Mouse (Mus musculus): Measurements from ENCODE around the gene Slc26a1. TPM values are rescaled to one million over a fixed set of nuclear protein-coding genes. Genes with fewer than 3 reads are reported as not detected.

Slc26a1 gene
- total and polyA plus RNA-seq, 3 experiments = 29.6 to 31.2 TPM; not detected in 1

DNA sequence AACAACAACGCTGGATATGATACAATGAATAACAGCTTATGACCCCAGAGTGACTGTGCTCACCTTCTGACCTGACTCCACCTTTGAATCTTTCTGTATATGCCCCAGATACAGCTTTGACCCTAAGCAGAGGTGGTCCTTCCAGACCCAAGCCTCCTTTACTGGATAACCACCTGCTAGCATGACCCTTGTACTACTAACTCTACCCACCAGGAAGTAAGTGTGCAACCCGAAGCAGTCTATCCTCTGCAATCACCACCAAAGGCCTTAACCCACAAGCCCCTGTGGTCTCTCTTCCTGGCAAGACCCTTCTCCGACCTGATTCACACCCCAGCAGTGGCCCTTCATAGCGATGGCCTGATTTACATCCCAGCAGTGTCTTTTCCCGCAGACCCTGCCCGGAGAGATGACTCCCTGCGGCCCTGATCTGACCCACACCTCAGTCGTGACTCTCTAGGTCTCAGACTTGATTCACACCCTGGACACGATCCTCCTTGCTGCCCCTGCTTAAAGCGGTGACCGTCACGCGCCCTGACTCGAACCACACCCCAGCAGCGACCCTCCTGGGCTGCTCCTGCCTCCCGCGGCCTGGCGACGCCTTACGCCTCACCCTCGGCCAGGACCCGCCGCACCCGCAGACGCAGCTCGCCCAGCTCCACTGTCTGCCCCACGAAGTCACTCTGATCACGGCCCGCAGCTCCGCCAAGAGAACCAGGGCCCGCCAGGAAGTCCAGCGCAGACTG is 46.3 kb downstream of the Slc26a1 start:
- no peaks in the 10 kb centered on the region for H3K9me3 ChIP-seq (replicated peaks; ENCODE audit: insufficient read depth, low read length)
- peaks cover 42% of the 10 kb centered on the region for H3K79me2 ChIP-seq (ENCODE audit: control insufficient read depth, insufficient read depth, low read length, poor library complexity)
- peak overlapping the region; percentile 90 for H3K9ac ChIP-seq (ENCODE audit: control insufficient read depth, low read depth, low read length, poor library complexity, severe bottlenecking)
- peak overlapping the region; percentile 68 to 99 for H3K4me3 ChIP-seq (ENCODE audit: control insufficient read depth in 1 of 2, insufficient read depth in 1 of 2, low read depth in 2 of 2, low read length in 2 of 2)
- no peaks in the 10 kb centered on the region for H3K27me3 ChIP-seq (ENCODE audit: control insufficient read depth in 1 of 2, insufficient read depth in 2 of 2, low read length in 2 of 2)
- H3K4me1 ChIP-seq (ENCODE audit: control insufficient read depth in 1 of 2, insufficient read depth in 2 of 2, low read length in 2 of 2) = peaks cover 16 to 17% of the 10 kb centered on the region in 2 experiments
- TF ChIP-seq CTCF (IDR thresholded peaks at IDR 0.05 in 2 of 3, conservative IDR thresholded peaks at IDR 0.05 in 1 of 3; ENCODE audit: control insufficient read depth in 1 of 3, insufficient read depth in 1 of 3, low read depth in 2 of 3, low read length in 3 of 3, poor library complexity in 1 of 3, severe bottlenecking in 1 of 3) = 0 out of 6 replicates have a peak, but pooled peaks of 1 of the 3 experiments have one; percentile 3
- no peak for TF ChIP-seq ZNF384 (IDR thresholded peaks at IDR 0.05; ENCODE audit: low read depth, low read length)
- peak; percentile 9; the same call in 1 of the 2 replicates for TF ChIP-seq MXI1 (IDR thresholded peaks at IDR 0.05; ENCODE audit: low read depth, low read length)
- TF ChIP-seq POLR2A (IDR thresholded peaks at IDR 0.05; ENCODE audit: control insufficient read depth in 1 of 2, insufficient read depth in 1 of 2, low read depth in 1 of 2, low read length in 2 of 2, poor library complexity in 1 of 2) = peak in 1 of 2 experiments; percentile 99; a peak in 1 of 4 replicates
- TF ChIP-seq MYC (IDR thresholded peaks at IDR 0.05; ENCODE audit: low read depth, low read length) = 0 out of 2 replicates have a peak, but pooled peaks have one; percentile 16
- peaks cover 10 to 33% of the 10 kb centered on the region in 2 experiments; a peak in 3 of 4 replicates for H3K36me3 ChIP-seq (ENCODE audit: control insufficient read depth in 1 of 2, insufficient read depth in 2 of 2, low read length in 2 of 2)
- peak; percentile 69 for DNase-seq (ENCODE audit: low read depth, low spot score)
- peak overlapping the region; percentile 44 for H3K27ac ChIP-seq (ENCODE audit: control insufficient read depth, low read depth, low read length)

GRCm38 (mm10) chr5:108626050-108626660 is 49.2 kb downstream of the Slc26a1 start:
- Histone ChIP-seq H3K27me3 (ENCODE audit: control insufficient read depth in 1 of 2, insufficient read depth in 2 of 2, low read length in 2 of 2) (no peaks in the 10 kb centered on the region), H3K4me1 (ENCODE audit: control insufficient read depth in 1 of 2, insufficient read depth in 2 of 2, low read length in 2 of 2) (peaks cover 17 to 19% of the 10 kb centered on the region in 2 experiments), H3K9me3 (replicated peaks; ENCODE audit: insufficient read depth, low read length) (no peaks in the 10 kb centered on the region), H3K9ac (ENCODE audit: control insufficient read depth, low read depth, low read length, poor library complexity, severe bottlenecking) (no peak overlapping the region), H3K27ac (ENCODE audit: control insufficient read depth, low read depth, low read length) (peak overlapping the region; percentile 42), H3K79me2 (ENCODE audit: control insufficient read depth, insufficient read depth, low read length, poor library complexity) (peaks cover 45% of the 10 kb centered on the region), H3K36me3 (ENCODE audit: control insufficient read depth in 1 of 2, insufficient read depth in 2 of 2, low read length in 2 of 2) (peaks cover 22 to 37% of the 10 kb centered on the region in 2 experiments), H3K4me3 (ENCODE audit: control insufficient read depth in 1 of 2, insufficient read depth in 1 of 2, low read depth in 2 of 2, low read length in 2 of 2) (no peak overlapping the region)
- DNase-seq (ENCODE audit: low read depth, low spot score) = peak; percentile 68
- TF ChIP-seq RCOR1 (IDR thresholded peaks at IDR 0.05; ENCODE audit: low read depth, low read length) = peak; percentile 75
- TF ChIP-seq MYC (IDR thresholded peaks at IDR 0.05; ENCODE audit: low read depth, low read length) = peak; percentile 68
- TF ChIP-seq POLR2AphosphoS2 (IDR thresholded peaks at IDR 0.05; ENCODE audit: low read length) = no peak
- peak; percentile 66; the same call in 1 of the 2 replicates for TF ChIP-seq SIN3A (IDR thresholded peaks at IDR 0.05; ENCODE audit: low read length)
- TF ChIP-seq HCFC1 (IDR thresholded peaks at IDR 0.05; ENCODE audit: low read depth, low read length) = 0 out of 2 replicates have a peak, but pooled peaks have one; percentile 18
- TF ChIP-seq ETS1 (IDR thresholded peaks at IDR 0.05; ENCODE audit: low read depth, low read length) = peak; percentile 73
- peak; percentile 76 to 77 for TF ChIP-seq EP300 (IDR thresholded peaks at IDR 0.05; ENCODE audit: low read depth in 1 of 2, low read length in 2 of 2)
- peak; percentile 67 for TF ChIP-seq MXI1 (IDR thresholded peaks at IDR 0.05; ENCODE audit: low read depth, low read length)
- no peak for TF ChIP-seq MAFK (IDR thresholded peaks at IDR 0.05; ENCODE audit: borderline replicate concordance, low read depth, low read length)
- peak; percentile 77 for TF ChIP-seq TCF12 (IDR thresholded peaks at IDR 0.05; ENCODE audit: low read depth, low read length)
- TF ChIP-seq MAZ (IDR thresholded peaks at IDR 0.05; ENCODE audit: low read depth, low read length) = peak; percentile 31; the same call in 1 of the 2 replicates
- no peak for TF ChIP-seq USF2 (IDR thresholded peaks at IDR 0.05; ENCODE audit: borderline replicate concordance in 1 of 2, insufficient read depth in 1 of 2, low read depth in 1 of 2, low read length in 2 of 2)
- no peak for TF ChIP-seq MAX (IDR thresholded peaks at IDR 0.05; ENCODE audit: low read length)
- no peak for TF ChIP-seq ZNF384 (IDR thresholded peaks at IDR 0.05; ENCODE audit: low read depth, low read length)
- TF ChIP-seq TAL1 (IDR thresholded peaks at IDR 0.05; ENCODE audit: low read length) = peak; percentile 66
- 0 out of 2 replicates have a peak, but pooled peaks have one; percentile 34 for TF ChIP-seq CHD1 (IDR thresholded peaks at IDR 0.05; ENCODE audit: low read depth, low read length)
- TF ChIP-seq GATA1 (IDR thresholded peaks at IDR 0.05; ENCODE audit: low read depth, low read length) = peak; percentile 89
